Mouse (Mus musculus): ENCODE results near the gene Cnot1. TPM values are rescaled to one million over a fixed set of nuclear protein-coding genes. Genes with fewer than 3 reads are reported as not detected.
A peak's percentile ranks its signal among the peaks of the same experiment; 100 is the strongest.

Gene Cnot1
- polyA plus RNA-seq, 1 experiment from 2014 or later, result 131 TPM

GRCm38 (mm10) chr8:95714367-95714766, 92.9 kb downstream of the Cnot1 start:
- Histone ChIP-seq H3K36me3 (ENCODE audit: insufficient read depth) (peaks cover 20% of the 10 kb centered on the region), H3K4me2 (no peak overlapping the region), H3K9me3 (ENCODE audit: low read depth, low read length) (no peaks in the 10 kb centered on the region), H3K9ac (no peak overlapping the region), H3K27ac (ENCODE audit: low read depth) (no peak overlapping the region), H3K27me3 (ENCODE audit: insufficient read depth, low read length) (no peaks in the 10 kb centered on the region), H3K4me1 (ENCODE audit: insufficient read depth) (0 out of 2 replicates have a peak, but pooled peaks cover 4% of the 10 kb centered on the region), H3K4me3 (ENCODE audit: low read depth, low read length) (no peak overlapping the region)
- no peak for TF ChIP-seq CTCF (IDR thresholded peaks at IDR 0.05; ENCODE audit: low read depth)
- ATAC-seq (ENCODE audit: insufficient read depth) (no peak), DNase-seq (no peak)
- WGBS, result 89% methylated on average over 4 of the region's 4 CpGs

DNA sequence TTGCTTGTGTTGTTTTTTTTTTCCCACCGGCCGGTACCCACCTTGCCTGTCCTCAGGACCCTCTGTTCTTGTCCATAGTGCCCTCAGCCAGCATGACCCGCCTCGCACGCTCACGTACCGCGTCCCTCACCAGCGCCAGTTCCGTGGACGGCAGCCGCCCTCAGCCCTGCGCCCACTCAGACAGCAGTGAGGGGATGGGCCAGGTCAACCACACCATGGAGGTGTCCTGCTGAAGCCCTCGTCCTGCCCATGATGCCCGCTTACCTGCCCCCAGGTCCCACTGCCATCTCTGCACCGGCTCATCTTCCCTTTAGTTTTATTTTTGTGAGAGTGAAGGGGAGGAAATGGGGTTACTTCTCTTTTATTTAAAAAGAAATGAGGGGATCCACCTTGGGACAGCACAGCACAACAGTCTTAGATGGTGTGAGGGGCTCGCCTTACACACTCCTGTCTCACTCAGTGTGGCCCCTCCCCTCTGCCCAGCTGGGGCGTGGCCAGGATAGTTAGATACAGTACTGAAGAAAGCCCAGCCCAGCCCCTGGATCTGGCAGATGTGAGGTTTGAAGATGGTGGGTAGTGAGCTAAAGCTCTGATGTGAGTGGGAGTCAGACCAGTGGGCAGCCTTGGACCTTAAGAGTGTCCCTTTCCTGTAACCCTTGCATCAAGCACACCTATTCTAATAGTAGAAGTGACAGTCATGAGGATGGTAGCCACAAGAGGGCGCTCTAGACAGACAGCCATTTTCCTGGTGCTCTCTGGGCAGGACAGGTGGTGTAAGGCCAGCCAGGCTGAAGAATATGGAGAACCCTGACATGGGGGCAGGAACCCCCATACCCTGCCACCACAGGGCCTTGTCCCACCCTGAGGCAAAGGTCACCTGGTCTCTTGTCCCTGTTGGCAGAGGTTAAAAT, 93.9 kb downstream of the Cnot1 start:
- H3K27me3 ChIP-seq (ENCODE audit: insufficient read depth, low read length), result no peaks in the 10 kb centered on the region
- TF ChIP-seq CTCF (IDR thresholded peaks at IDR 0.05; ENCODE audit: low read depth), result peak; percentile 80
- no peak overlapping the region for H3K4me2 ChIP-seq
- H3K9ac ChIP-seq, result no peak overlapping the region
- H3K27ac ChIP-seq (ENCODE audit: low read depth), result no peak overlapping the region
- H3K9me3 ChIP-seq (ENCODE audit: low read depth, low read length), result no peaks in the 10 kb centered on the region
- ATAC-seq (ENCODE audit: insufficient read depth) (peak; percentile 16; the same call in 1 of the 2 replicates), DNase-seq (peak; percentile 72)
- H3K36me3 ChIP-seq (ENCODE audit: insufficient read depth), result peaks cover 10% of the 10 kb centered on the region
- 75% methylated on average over 19 of the region's 19 CpGs for WGBS
- 0 out of 2 replicates have a peak, but pooled peaks cover 4% of the 10 kb centered on the region for H3K4me1 ChIP-seq (ENCODE audit: insufficient read depth)
- no peak overlapping the region for H3K4me3 ChIP-seq (ENCODE audit: low read depth, low read length)

DNA sequence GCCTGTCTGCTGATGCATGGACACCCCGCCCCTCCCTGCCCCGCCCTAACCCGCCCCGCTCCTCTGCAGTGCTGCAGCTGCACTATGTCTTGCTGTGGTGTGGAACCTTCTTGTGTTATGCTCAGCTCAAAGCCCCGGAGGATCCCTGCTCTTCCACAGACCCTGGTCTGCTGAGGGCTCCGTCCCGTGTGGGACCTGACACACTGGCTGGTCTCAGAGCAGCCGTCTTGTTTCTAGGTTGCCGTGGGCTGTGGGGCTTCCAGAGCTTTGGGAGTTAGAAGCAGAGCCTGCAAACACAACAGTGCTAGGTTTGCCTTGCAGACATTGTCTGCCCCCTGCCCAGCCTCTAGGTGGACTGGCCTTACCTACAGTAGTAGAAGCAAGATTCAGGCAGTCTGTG, 94.9 kb downstream of the Cnot1 start:
- H3K9me3 ChIP-seq (ENCODE audit: low read depth, low read length), result no peaks in the 10 kb centered on the region
- no peak overlapping the region for H3K9ac ChIP-seq
- no peak overlapping the region for H3K4me3 ChIP-seq (ENCODE audit: low read depth, low read length)
- no peak overlapping the region for H3K27ac ChIP-seq (ENCODE audit: low read depth)
- H3K27me3 ChIP-seq (ENCODE audit: insufficient read depth, low read length), result no peaks in the 10 kb centered on the region
- no peak overlapping the region for H3K4me2 ChIP-seq
- no peak for ATAC-seq (ENCODE audit: insufficient read depth)
- no peak for DNase-seq
- H3K36me3 ChIP-seq (ENCODE audit: insufficient read depth), result 0 out of 2 replicates have a peak, but pooled peaks cover 3% of the 10 kb centered on the region
- no peak for TF ChIP-seq CTCF (IDR thresholded peaks at IDR 0.05; ENCODE audit: low read depth)
- 80% methylated on average over 9 of the region's 9 CpGs for WGBS
- 0 out of 2 replicates have a peak, but pooled peaks cover 4% of the 10 kb centered on the region for H3K4me1 ChIP-seq (ENCODE audit: insufficient read depth)

DNA sequence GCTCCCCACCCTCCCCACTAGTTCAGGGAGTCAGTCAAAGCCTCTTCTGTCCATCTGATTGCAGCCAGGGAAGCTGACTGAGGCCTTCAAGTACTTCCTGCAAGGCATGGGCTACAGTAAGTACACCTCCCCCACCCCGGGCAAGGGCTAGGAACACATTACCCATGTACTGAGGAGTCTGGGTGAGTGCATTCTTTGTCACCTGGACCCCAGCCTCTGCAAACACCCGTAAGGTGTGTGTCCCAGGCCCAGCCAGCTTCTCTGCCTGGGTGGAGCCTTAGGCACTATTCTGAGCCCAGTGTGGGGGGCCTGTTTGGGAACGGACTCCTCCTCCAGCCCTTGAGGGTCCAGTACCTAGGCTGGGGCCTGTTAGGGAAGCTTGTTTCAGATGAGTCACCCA, 96.2 kb downstream of the Cnot1 start:
- no peak for TF ChIP-seq CTCF (IDR thresholded peaks at IDR 0.05; ENCODE audit: low read depth)
- H3K27me3 ChIP-seq (ENCODE audit: insufficient read depth, low read length), result no peaks in the 10 kb centered on the region
- no peaks in the 10 kb centered on the region for H3K9me3 ChIP-seq (ENCODE audit: low read depth, low read length)
- H3K27ac ChIP-seq (ENCODE audit: low read depth), result peak overlapping the region; percentile 56
- no peak overlapping the region for H3K9ac ChIP-seq
- H3K4me2 ChIP-seq, result no peak overlapping the region
- H3K4me3 ChIP-seq (ENCODE audit: low read depth, low read length), result no peak overlapping the region
- 0 out of 2 replicates have a peak, but pooled peaks cover 4% of the 10 kb centered on the region for H3K4me1 ChIP-seq (ENCODE audit: insufficient read depth)
- DNase-seq (peak; percentile 47), ATAC-seq (ENCODE audit: insufficient read depth) (peak; percentile 57)
- 54% methylated on average over 3 of the region's 3 CpGs for WGBS
- no peaks in the 10 kb centered on the region for H3K36me3 ChIP-seq (ENCODE audit: insufficient read depth)

- DNase-seq (no peak), ATAC-seq (ENCODE audit: insufficient read depth) (no peak)
- H3K4me2 ChIP-seq, result no peak overlapping the region
These were observed 97.7 kb downstream of the Cnot1 start for GRCm38 (mm10) chr8:95709579-95709978.

GRCm38 (mm10) chr8:95704538-95704937, 102.7 kb downstream of the Cnot1 start:
- Histone ChIP-seq H3K27me3 (ENCODE audit: insufficient read depth, low read length) (no peaks in the 10 kb centered on the region; the same call in 1 of the 2 replicates), H3K36me3 (ENCODE audit: insufficient read depth) (no peaks in the 10 kb centered on the region), H3K4me1 (ENCODE audit: insufficient read depth) (no peaks in the 10 kb centered on the region), H3K9me3 (ENCODE audit: low read depth, low read length) (no peaks in the 10 kb centered on the region), H3K4me3 (ENCODE audit: low read depth, low read length) (no peak overlapping the region), H3K27ac (ENCODE audit: low read depth) (no peak overlapping the region), H3K4me2 (peak overlapping the region; percentile 97; the same call in 1 of the 2 replicates), H3K9ac (no peak overlapping the region)
- no peak for DNase-seq
- TF ChIP-seq CTCF (IDR thresholded peaks at IDR 0.05; ENCODE audit: low read depth), result no peak
- no peak for ATAC-seq (ENCODE audit: insufficient read depth)
- 90% methylated on average over 3 of the region's 3 CpGs for WGBS

More at GRCm38 (mm10) chr8:95709579-95709978, 97.7 kb downstream of the Cnot1 start:
- H3K9me3 ChIP-seq (ENCODE audit: low read depth, low read length), result no peaks in the 10 kb centered on the region
- 85% methylated on average over 7 of the region's 7 CpGs for WGBS
- no peak overlapping the region for H3K4me3 ChIP-seq (ENCODE audit: low read depth, low read length)
- H3K27me3 ChIP-seq (ENCODE audit: insufficient read depth, low read length), result no peaks in the 10 kb centered on the region
- no peak overlapping the region for H3K9ac ChIP-seq
- no peak overlapping the region for H3K27ac ChIP-seq (ENCODE audit: low read depth)
- H3K36me3 ChIP-seq (ENCODE audit: insufficient read depth), result no peaks in the 10 kb centered on the region
- TF ChIP-seq CTCF (IDR thresholded peaks at IDR 0.05; ENCODE audit: low read depth), result no peak
- H3K4me1 ChIP-seq (ENCODE audit: insufficient read depth), result no peaks in the 10 kb centered on the region
